Mouse (Mus musculus) embryonic stem cell, embryonic (primary cell): Measurements from ENCODE around the gene Emx1.
"Not testable (repeated sequence)": the region's sequence is repeated elsewhere in the genome, so short reads cannot be mapped to it uniquely, and the experiment has no call there.

Source experiments
- CTCF ChIA-PET, 4 experiments: fragments of 300-600 bp in 2 of 4; fragments of 350-600 bp in 2 of 4; sonication (Branson Sonifier 250); formaldehyde crosslinking; loops; one replicate each; lab custom pipeline; 2022; ENCODE audit warnings: inconsistent platforms in 2 of 4; lab: Charles Lee
- POLR2A ChIA-PET, 4 experiments: fragments of 300-600 bp in 2 of 4; fragments of 350-600 bp in 2 of 4; sonication (Branson Sonifier 250); formaldehyde crosslinking; loops; one replicate each; lab custom pipeline; 2022; ENCODE audit warnings: antibody characterized with exemption in 4 of 4, inconsistent platforms in 1 of 4; lab: Charles Lee

The Emx1 gene

GRCm38 (mm10) chr6:85187340-85188211 is at the start of gene Emx1:
TSS of gene Emx1 (plus strand) at chr6:85187438.
- ChIA-PET POLR2A (interaction anchor here in 3 of 4 experiments (0.7 to 3.2 kb wide), 38 partner anchors 10 to 281 kb away, joined by 3 to 38 read pairs (median 4); partner anchors contain the start of genes Cct7 (in 2 of the 3), Pradc1 (in 2 of the 3), Spr (in 2 of the 3) and Rab11fip5 (in 1 of the 3)), CTCF (interaction anchor here in 3 of 4 experiments (0.6 to 8.7 kb wide), 21 partner anchors 9 to 765 kb away, joined by 3 to 55 read pairs (median 4); no protein-coding TSS in a partner anchor)

GRCm38 (mm10) chr6:85139534-85139933 is 47.7 kb upstream of the Emx1 start:
- CTCF ChIA-PET, result no interaction called here
- POLR2A ChIA-PET, result no interaction called here

GRCm38 (mm10) chr6:85141013-85141412 is 46.2 kb upstream of the Emx1 start:
- CTCF ChIA-PET, result interaction anchor here in 2 of 4 experiments (0.8 to 0.9 kb wide), 2 partner anchors 19 to 270 kb away, joined by 3 read pairs; no protein-coding TSS in a partner anchor
- POLR2A ChIA-PET, result not testable (repeated sequence)

- POLR2A ChIA-PET, result interaction anchor here in 1 of 4 experiments (1.3 kb wide), 1 partner anchor 304 kb away, joined by 3 read pairs; no protein-coding TSS in a partner anchor
- CTCF ChIA-PET, result interaction anchor here in 3 of 4 experiments (0.9 to 2.5 kb wide), 4 partner anchors 10 to 107 kb away, joined by 3 to 9 read pairs (median 6); no protein-coding TSS in a partner anchor
Measured at GRCm38 (mm10) chr6:85144466-85144865, 42.8 kb upstream of the Emx1 start.

- ChIA-PET POLR2A (interaction anchor here in 1 of 4 experiments (0.5 to 1.5 kb wide), 2 partner anchors 10 to 16 kb away, joined by 3 to 4 read pairs; partner anchors contain the start of gene Spr), CTCF (interaction anchor here in 2 of 4 experiments (1.1 to 1.3 kb wide), 2 partner anchors 8 to 11 kb away, joined by 4 to 5 read pairs; partner anchors contain the start of gene Spr (in 1 of the 2))
Measured at GRCm38 (mm10) chr6:85147636-85148035, 39.6 kb upstream of the Emx1 start.

GRCm38 (mm10) chr6:85150386-85150785 is 36.9 kb upstream of the Emx1 start:
- CTCF ChIA-PET, result interaction anchor here in 2 of 4 experiments (0.6 to 0.8 kb wide), 3 partner anchors 10 to 15 kb away, joined by 3 to 4 read pairs (median 3); partner anchors contain the start of gene Spr (in 1 of the 2)
- POLR2A ChIA-PET, result interaction anchor here in 1 of 4 experiments (0.6 kb wide), 1 partner anchor 89 kb away, joined by 3 read pairs; no protein-coding TSS in a partner anchor

GRCm38 (mm10) chr6:85153970-85154540 is 33.2 kb upstream of the Emx1 start:
- CTCF ChIA-PET, result interaction anchor here (0.6 to 3.2 kb wide), 72 partner anchors 10 to 1059 kb away, joined by 3 to 46 read pairs (median 5); partner anchors contain the start of genes Spr (in 4 of the 4), Cct7 (in 1 of the 4), Emx1 (in 1 of the 4) and Pradc1 (in 1 of the 4)

GRCm38 (mm10) chr6:85154861-85155528 is 32.2 kb upstream of the Emx1 start:
- CTCF ChIA-PET, result interaction anchor here (0.5 to 3.2 kb wide), 123 partner anchors 8 to 1060 kb away, joined by 3 to 46 read pairs (median 4); partner anchors contain the start of genes Spr (in 4 of the 4), Emx1 (in 2 of the 4), Alms1 (in 1 of the 4) and Cct7 (in 1 of the 4)
- POLR2A ChIA-PET, result interaction anchor here in 3 of 4 experiments (0.6 to 3.0 kb wide), 43 partner anchors 10 to 296 kb away, joined by 3 to 39 read pairs (median 4); partner anchors contain the start of genes Rab11fip5 (in 3 of the 3), Spr (in 3 of the 3), Cct7 (in 1 of the 3) and Emx1 (in 1 of the 3)

More at GRCm38 (mm10) chr6:85153970-85154540, 33.2 kb upstream of the Emx1 start:
- POLR2A ChIA-PET, result interaction anchor here in 3 of 4 experiments (0.6 to 3.0 kb wide), 21 partner anchors 16 to 297 kb away, joined by 3 to 39 read pairs (median 5); partner anchors contain the start of genes Spr (in 3 of the 3), Rab11fip5 (in 2 of the 3), Cct7 (in 1 of the 3) and Emx1 (in 1 of the 3)

- ChIA-PET CTCF (interaction anchor here (1.1 to 3.0 kb wide), 7 partner anchors 19 to 431 kb away, joined by 3 to 46 read pairs (median 11); partner anchors contain the start of genes Alms1 (in 1 of the 4) and Spr (in 1 of the 4)), POLR2A (interaction anchor here in 1 of 4 experiments (3.0 kb wide), 1 partner anchor 19 kb away, joined by 39 read pairs; the partner anchor contains the start of gene Spr)
Measured at GRCm38 (mm10) chr6:85156551-85156950, 30.7 kb upstream of the Emx1 start.

GRCm38 (mm10) chr6:85158040-85158804 is 29.0 kb upstream of the Emx1 start:
- CTCF ChIA-PET, result interaction anchor here (0.5 to 4.5 kb wide), 20 partner anchors 11 to 429 kb away, joined by 3 to 82 read pairs (median 4); partner anchors contain the start of genes Emx1 (in 2 of the 4), Spr (in 2 of the 4) and Alms1 (in 1 of the 4)
- POLR2A ChIA-PET, result interaction anchor here in 2 of 4 experiments (0.5 to 1.4 kb wide), 2 partner anchors 21 to 430 kb away, joined by 3 to 6 read pairs; partner anchors contain the start of gene Spr (in 1 of the 2)

- ChIA-PET POLR2A (interaction anchor here in 3 of 4 experiments (0.6 to 2.5 kb wide), 7 partner anchors 22 to 987 kb away, joined by 3 to 9 read pairs (median 6); partner anchors contain the start of gene Spr (in 1 of the 3)), CTCF (interaction anchor here (0.5 to 4.5 kb wide), 49 partner anchors 10 to 276 kb away, joined by 3 to 82 read pairs (median 5); partner anchors contain the start of genes Spr (in 4 of the 4), Emx1 (in 2 of the 4) and Rab11fip5 (in 1 of the 4))
Measured at GRCm38 (mm10) chr6:85159092-85159760, 28.0 kb upstream of the Emx1 start.

- ChIA-PET POLR2A (interaction anchor here in 3 of 4 experiments (0.6 to 2.5 kb wide), 22 partner anchors 11 to 989 kb away, joined by 3 to 10 read pairs (median 4); partner anchors contain the start of genes Emx1 (in 2 of the 3) and Spr (in 1 of the 3)), CTCF (interaction anchor here (0.5 to 4.5 kb wide), 108 partner anchors 9 to 1547 kb away, joined by 3 to 82 read pairs (median 4); partner anchors contain the start of genes Emx1 (in 3 of the 4), Spr (in 3 of the 4), Alms1 (in 1 of the 4) and Noto (in 1 of the 4))
Measured at GRCm38 (mm10) chr6:85160201-85160923, 26.9 kb upstream of the Emx1 start.

GRCm38 (mm10) chr6:85165440-85165921 is 21.8 kb upstream of the Emx1 start:
- ChIA-PET CTCF (interaction anchor here (0.6 to 2.7 kb wide), 5 partner anchors 11 to 151 kb away, joined by 3 to 22 read pairs (median 5); no protein-coding TSS in a partner anchor), POLR2A (interaction anchor here in 2 of 4 experiments (1.0 to 2.1 kb wide), 3 partner anchors 8 to 287 kb away, joined by 3 to 4 read pairs (median 3); partner anchors contain the start of gene Pradc1 (in 1 of the 2))

GRCm38 (mm10) chr6:85179569-85179968 is 7.7 kb upstream of the Emx1 start:
- ChIA-PET CTCF (interaction anchor here in 1 of 4 experiments (1.2 to 1.4 kb wide), 2 partner anchors 15 to 20 kb away, joined by 3 to 5 read pairs; no protein-coding TSS in a partner anchor), POLR2A (interaction anchor here in 2 of 4 experiments (1.2 kb wide), 2 partner anchors 9 to 29 kb away, joined by 3 read pairs; no protein-coding TSS in a partner anchor)
